Mouse (Mus musculus): ENCODE measurements around the gene St3gal3. TPM values are rescaled to one million over a fixed set of nuclear protein-coding genes. Genes with fewer than 3 reads are reported as not detected.

The St3gal3 gene
- polyA plus RNA-seq (2015; fragmentation: Nextera tagmentation; extraction: Ambion mirVana) = 10.5 and 10.8 TPM in 2 replicates

DNA sequence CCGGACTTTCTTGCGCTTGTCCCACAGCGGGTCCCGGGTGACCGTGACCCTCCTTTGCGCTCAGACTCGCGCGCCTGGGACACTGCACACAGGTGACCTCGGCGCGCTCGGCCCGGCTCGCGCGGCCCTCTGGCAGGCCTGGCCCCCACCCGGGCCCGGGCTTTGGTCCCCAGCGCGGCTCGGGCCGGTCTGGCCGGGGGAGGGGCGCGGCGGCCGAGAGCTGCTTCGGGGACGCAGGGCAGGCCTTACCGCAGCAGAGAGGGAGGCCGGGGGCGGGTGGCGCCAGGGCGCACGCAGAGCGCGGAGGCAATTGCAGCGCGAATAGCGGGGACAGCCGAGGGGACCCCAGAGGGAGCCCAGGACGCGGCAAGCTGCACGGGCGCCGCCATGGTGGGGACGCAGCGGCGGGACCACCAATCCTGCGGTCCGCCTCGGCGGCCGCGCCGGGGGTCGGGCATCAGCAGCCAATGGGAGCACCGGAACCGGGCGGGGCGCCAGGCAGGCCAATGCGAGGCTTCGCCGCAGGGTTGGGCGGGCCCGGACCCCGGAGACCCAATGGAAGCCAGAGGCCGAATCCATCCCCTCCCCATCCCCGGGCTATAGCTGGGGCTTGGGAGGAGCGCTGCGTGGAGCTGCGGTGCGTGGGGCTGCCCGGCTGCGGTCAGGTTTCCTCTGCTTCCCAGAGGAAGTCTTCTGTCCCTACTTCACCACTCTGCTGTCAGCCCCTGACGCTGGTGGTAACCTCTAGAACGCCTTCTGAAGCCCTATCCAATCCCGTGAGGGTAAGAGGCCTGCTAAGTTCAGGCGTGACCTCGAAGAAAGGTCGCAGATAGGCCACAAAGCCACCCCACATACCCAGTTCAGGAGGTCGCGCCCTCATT lies at the start of gene St3gal3:
TSS of gene St3gal3 (minus strand) at position 430 of the 881 bp plus-strand sequence.
- H3K36me3 ChIP-seq = peaks cover 34% of the 10 kb centered on the region
- no peaks in the 10 kb centered on the region for H3K9me3 ChIP-seq
- H3K9ac ChIP-seq = peak within 1 kb of the TSS; percentile 95
- WGBS = under 1% methylated on average over 82 of the region's 84 CpGs
- peaks cover 36% of the 10 kb centered on the region for H3K4me1 ChIP-seq (replicated peaks)
- peak within 1 kb of the TSS; percentile 95 for H3K4me3 ChIP-seq
- peak within 1 kb of the TSS; percentile 81 for H3K4me2 ChIP-seq
- peak; percentile 98 for ATAC-seq (ENCODE audit: low FRiP score)
- H3K27ac ChIP-seq = peak within 1 kb of the TSS; percentile 89
- no peaks in the 10 kb centered on the region for H3K27me3 ChIP-seq

DNA sequence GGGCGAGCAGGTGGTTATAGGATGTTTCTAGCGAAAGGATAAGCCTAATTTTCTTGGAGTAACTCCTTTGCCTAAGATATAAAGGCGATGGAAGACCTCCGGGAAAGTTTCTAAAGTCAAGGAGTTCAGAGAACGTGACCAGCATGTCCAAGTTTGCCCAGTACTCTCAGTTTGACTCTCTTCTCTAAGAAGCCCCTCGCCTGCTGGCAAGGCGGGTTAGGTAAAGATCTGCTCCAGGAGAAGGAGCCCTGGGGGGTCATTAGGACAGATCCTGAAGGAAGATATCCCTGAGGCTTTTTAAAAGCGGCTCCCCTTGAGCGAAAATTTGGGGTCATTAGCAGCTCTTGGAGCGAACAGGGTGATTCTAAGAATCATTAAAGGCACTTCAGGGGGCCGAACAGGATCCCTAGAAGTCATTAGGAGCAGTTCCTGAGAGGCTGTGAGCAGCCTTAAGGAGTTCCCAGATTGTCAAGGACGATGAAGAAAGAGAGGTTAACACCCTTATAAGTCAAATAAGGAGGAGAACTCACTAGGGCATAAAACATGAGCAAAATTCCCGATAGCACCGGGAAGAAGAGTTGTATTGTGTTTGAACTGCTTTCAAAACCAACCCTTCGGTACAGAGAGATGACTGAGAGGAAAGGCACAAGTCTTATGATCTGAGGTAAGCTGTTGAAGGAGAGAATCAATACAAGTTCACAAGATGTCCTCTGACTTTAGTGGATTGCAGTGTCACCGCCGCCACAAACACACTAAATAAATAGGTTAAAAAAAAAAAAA lies 45.8 kb upstream of the St3gal3 start:
- Histone ChIP-seq H3K4me3 (peak overlapping the region; percentile 69), H3K9ac (peak overlapping the region; percentile 67), H3K9me3 (no peaks in the 10 kb centered on the region), H3K27ac (peak overlapping the region; percentile 98), H3K36me3 (peaks cover 19% of the 10 kb centered on the region), H3K27me3 (no peaks in the 10 kb centered on the region), H3K4me1 (replicated peaks) (peaks cover 20% of the 10 kb centered on the region), H3K4me2 (peak overlapping the region; percentile 75)
- ATAC-seq (ENCODE audit: low FRiP score) = 0 out of 2 replicates have a peak, but pooled peaks have one; percentile 3
- 15% methylated on average over 17 of the region's 17 CpGs for WGBS

DNA sequence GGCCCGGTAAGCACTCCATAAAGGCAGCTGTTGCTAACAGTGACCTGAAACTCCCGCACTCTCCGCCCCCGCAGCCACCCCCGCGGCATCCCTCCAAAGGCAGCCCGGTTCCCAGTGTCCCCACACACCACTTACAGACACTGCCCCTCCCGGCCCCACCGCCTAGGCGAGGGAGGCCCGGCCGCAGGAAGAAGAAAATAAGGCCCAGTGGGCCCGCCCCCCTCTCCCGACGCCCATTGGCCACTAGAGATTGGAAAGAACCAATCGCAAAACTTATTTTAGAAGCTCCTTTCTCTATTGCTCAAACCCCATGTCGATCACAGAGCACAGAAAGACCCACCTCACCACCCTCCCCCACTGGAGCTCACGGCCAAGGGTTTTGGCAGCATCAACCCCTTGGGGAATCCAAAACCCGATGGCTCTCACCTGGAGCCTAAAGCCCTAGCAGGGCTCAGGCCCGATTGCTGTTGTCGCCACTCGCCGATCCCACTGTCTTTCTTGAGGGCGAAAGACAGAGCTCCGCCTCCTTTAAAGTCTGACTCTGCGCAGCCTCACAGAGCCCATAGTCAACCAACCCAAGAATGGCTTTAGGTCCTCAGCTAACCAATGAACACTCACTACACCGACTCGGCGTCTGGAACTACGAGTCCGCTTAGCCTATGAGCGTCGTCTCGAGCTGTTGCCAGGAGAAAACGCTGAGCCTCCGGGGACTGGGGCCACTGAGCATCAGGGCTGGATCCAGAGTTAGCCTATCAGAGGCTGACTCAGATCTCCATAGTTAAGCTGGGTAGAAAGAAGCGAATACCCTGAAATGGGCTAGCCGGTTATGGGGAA lies 45.0 kb upstream of the St3gal3 start, which contains the start of gene Kdm4a:
TSS of gene Kdm4a (minus strand) at position 577 of the 834 bp plus-strand sequence.
- Histone ChIP-seq H3K9me3 (no peaks in the 10 kb centered on the region), H3K4me2 (peak within 1 kb of the TSS; percentile 75), H3K9ac (peak within 1 kb of the TSS; percentile 86), H3K4me3 (peak within 1 kb of the TSS; percentile 69), H3K27me3 (no peaks in the 10 kb centered on the region), H3K4me1 (replicated peaks) (peaks cover 20% of the 10 kb centered on the region), H3K36me3 (peaks cover 27% of the 10 kb centered on the region), H3K27ac (peak within 1 kb of the TSS; percentile 98)
- peak; percentile 100 for ATAC-seq (ENCODE audit: low FRiP score)
- WGBS = under 1% methylated on average over 38 of the region's 38 CpGs

DNA sequence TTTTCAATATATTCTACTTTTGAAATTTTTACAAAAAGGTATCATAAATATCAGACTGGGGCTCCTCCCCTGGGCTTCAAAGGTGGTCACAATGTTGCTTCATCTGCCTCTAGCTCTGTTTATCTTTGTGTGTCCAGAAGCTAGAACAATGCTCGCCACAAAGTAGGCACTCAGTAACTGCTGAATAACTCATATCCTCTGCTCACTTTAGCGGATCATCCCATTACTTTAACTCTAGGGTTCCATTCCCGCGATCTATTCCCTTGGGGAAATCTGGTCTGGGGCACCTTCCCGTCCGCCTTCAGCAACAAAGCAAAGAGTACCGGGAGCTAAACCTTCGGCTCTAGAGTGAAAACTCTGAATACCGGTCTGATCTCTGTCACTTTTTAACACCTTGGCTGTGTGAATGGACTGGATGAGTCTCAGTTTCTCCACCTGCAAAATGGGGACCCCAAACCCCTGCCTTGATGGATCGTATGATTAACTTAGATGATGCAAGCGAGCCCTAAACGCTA lies 44.3 kb upstream of the St3gal3 start:
- 2% methylated on average over 12 of the region's 12 CpGs for WGBS
- Histone ChIP-seq H3K9ac (peak overlapping the region; percentile 86), H3K36me3 (peaks cover 34% of the 10 kb centered on the region), H3K4me1 (replicated peaks) (peaks cover 20% of the 10 kb centered on the region), H3K9me3 (no peaks in the 10 kb centered on the region), H3K4me3 (peak overlapping the region; percentile 69), H3K4me2 (peak overlapping the region; percentile 75), H3K27me3 (no peaks in the 10 kb centered on the region), H3K27ac (peak overlapping the region; percentile 98)
- ATAC-seq (ENCODE audit: low FRiP score) = no peak

DNA sequence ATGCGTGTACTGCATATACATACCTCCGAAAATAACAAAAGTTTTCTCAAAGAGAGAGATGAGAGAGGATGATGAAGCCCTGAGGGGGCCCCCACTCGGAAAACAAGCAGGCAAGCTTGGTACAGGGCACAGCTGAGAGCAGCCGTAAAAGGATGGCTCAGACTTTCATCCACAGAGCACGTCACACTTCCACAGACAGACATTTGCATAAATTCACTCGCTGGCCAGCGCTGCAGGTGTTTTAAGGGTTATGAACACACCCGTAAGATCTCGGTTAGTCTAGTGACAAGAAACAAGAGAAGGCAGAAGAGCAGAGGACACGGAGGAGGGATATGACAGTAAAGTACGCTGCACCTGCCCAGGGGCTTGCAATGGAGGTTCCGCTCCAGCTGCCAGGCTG lies 37.7 kb upstream of the St3gal3 start:
- Histone ChIP-seq H3K9me3 (no peaks in the 10 kb centered on the region), H3K9ac (no peak overlapping the region), H3K4me2 (no peak overlapping the region), H3K4me1 (replicated peaks) (no peaks in the 10 kb centered on the region), H3K36me3 (peaks cover 99% of the 10 kb centered on the region), H3K27ac (no peak overlapping the region), H3K27me3 (no peaks in the 10 kb centered on the region), H3K4me3 (no peak overlapping the region)
- ATAC-seq (ENCODE audit: low FRiP score) = no peak
- WGBS = 93% methylated on average over 12 of the region's 12 CpGs

DNA sequence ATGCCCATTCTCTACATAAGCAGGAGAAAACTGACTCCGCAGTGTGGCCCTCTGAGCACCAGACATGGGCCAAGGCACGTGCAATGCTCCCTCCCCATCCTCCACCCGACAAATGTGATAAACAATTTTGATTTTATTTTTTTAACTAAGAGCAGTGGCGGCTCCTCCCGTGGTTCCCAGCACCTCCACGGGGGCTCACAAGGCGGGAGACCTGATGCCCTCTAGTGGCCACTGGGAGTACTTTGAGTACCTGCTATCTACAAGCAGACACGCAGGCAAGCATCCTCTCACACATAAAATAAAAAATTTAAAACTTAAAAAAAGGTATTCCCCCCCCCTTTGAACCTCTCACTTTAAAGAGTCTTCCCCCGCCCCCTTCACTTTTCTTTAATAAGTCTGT lies 36.3 kb upstream of the St3gal3 start:
- no peaks in the 10 kb centered on the region for H3K9me3 ChIP-seq
- H3K27me3 ChIP-seq = no peaks in the 10 kb centered on the region
- no peak for ATAC-seq (ENCODE audit: low FRiP score)
- no peak overlapping the region for H3K4me2 ChIP-seq
- no peaks in the 10 kb centered on the region for H3K4me1 ChIP-seq (replicated peaks)
- H3K36me3 ChIP-seq = peaks cover 100% of the 10 kb centered on the region
- H3K9ac ChIP-seq = no peak overlapping the region
- 85% methylated on average over 9 of the region's 9 CpGs for WGBS
- H3K27ac ChIP-seq = no peak overlapping the region
- H3K4me3 ChIP-seq = no peak overlapping the region

DNA sequence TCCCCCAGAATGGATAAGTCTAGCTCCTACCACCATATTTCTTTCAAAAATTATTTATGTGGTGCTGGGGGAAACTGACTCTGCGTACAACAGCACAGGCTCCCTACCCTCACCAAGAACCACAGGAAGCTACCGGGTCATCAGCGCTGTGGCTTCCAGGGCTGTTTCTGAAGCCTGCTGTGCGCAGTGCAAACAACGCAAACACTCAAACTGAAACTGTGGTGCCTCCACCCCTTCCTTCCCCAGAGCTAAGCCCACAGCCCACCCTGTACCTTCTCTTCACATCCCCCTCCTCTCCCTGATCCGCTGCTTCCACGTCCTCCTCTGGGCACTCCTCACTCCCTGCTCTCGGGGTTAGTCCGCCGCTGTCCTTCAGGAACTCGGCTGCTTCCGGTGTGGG lies 27.4 kb upstream of the St3gal3 start:
- no peak overlapping the region for H3K27ac ChIP-seq
- peaks cover 94% of the 10 kb centered on the region for H3K36me3 ChIP-seq
- 97% methylated on average over 12 of the region's 12 CpGs for WGBS
- H3K9me3 ChIP-seq = no peaks in the 10 kb centered on the region
- H3K4me2 ChIP-seq = no peak overlapping the region
- H3K9ac ChIP-seq = no peak overlapping the region
- no peaks in the 10 kb centered on the region for H3K27me3 ChIP-seq
- no peak for ATAC-seq (ENCODE audit: low FRiP score)
- H3K4me1 ChIP-seq (replicated peaks) = no peaks in the 10 kb centered on the region
- no peak overlapping the region for H3K4me3 ChIP-seq

DNA sequence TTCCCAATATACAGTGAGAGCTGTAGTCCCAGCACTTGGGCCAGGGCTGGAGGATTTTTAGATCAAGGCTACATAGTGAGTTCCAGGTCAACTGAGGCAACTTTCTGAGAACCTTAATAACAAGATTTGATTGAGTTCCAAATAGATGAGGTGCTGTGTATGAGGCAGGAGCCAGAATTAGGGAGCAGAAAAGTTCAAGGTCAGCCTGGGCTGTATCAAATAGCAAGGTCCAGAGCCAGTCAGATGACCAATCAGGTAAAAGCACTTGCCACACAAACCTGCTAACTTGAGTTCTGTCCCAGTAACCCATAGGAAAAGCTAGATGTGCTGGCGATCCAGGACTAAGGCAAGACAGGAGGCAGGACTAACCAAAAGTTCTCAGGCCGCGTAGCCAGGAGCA lies 23.0 kb upstream of the St3gal3 start:
- Histone ChIP-seq H3K36me3 (peaks cover 97% of the 10 kb centered on the region), H3K27me3 (no peaks in the 10 kb centered on the region)
- 97% methylated on average over 3 of the region's 3 CpGs for whole genome bisulfite sequencing

DNA sequence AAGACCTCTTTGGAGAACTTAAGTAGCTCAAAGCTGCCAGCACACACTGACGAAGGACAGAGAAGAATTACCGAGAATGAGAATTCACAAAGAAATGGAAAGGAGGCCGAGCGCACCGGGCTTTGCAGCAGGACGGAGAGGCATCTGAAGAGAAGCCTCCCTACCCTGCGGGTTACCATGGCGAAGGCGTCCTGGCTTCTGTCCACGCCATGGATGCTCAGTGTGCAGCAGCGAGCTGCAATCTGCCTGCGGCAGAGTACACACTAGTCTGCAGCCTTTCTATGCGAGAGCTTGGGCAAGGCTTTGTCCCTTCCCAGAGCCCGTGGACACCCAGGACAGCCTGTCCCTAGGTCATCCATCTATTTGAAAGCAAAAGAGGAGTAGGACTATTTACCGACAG lies 21.8 kb upstream of the St3gal3 start:
- Histone ChIP-seq H3K9me3 (no peaks in the 10 kb centered on the region), H3K27ac (no peak overlapping the region), H3K9ac (no peak overlapping the region), H3K36me3 (peaks cover 97% of the 10 kb centered on the region), H3K4me2 (no peak overlapping the region), H3K27me3 (no peaks in the 10 kb centered on the region), H3K4me1 (replicated peaks) (no peaks in the 10 kb centered on the region), H3K4me3 (no peak overlapping the region)
- no peak for ATAC-seq (ENCODE audit: low FRiP score)
- WGBS = 72% methylated on average over 15 of the region's 15 CpGs

More for the DNA sequence above, 23.0 kb upstream of the St3gal3 start:
- no peak for ATAC-seq (ENCODE audit: low FRiP score)
- no peaks in the 10 kb centered on the region for H3K9me3 ChIP-seq
- H3K9ac ChIP-seq = no peak overlapping the region
- H3K4me1 ChIP-seq (replicated peaks) = no peaks in the 10 kb centered on the region
- H3K4me3 ChIP-seq = no peak overlapping the region
- no peak overlapping the region for H3K4me2 ChIP-seq
- no peak overlapping the region for H3K27ac ChIP-seq

DNA sequence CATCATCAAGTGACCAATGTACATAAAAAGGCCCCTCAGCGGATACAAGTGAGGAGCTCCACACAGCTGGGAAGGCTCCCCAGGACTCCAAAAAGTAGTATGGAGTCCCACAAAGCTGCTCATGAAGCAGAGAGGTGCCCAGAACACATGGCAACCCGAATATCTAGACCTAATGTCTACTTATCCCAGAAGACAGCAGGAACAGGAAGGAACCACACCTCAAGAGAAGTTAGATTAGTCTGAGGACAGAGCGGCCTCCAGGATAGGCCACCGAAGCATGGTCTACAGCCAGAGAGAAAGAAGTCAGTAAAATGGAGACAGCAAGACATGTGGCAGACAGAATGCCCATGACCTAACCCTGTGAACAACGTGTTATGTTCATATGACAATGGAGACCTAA lies 20.2 kb upstream of the St3gal3 start:
- Histone ChIP-seq H3K9ac (no peak overlapping the region), H3K4me1 (replicated peaks) (no peaks in the 10 kb centered on the region), H3K27me3 (no peaks in the 10 kb centered on the region), H3K4me2 (no peak overlapping the region), H3K4me3 (no peak overlapping the region), H3K27ac (no peak overlapping the region), H3K36me3 (peaks cover 97% of the 10 kb centered on the region), H3K9me3 (no peaks in the 10 kb centered on the region)
- 95% methylated on average over 5 of the region's 5 CpGs for WGBS
- ATAC-seq (ENCODE audit: low FRiP score) = no peak

DNA sequence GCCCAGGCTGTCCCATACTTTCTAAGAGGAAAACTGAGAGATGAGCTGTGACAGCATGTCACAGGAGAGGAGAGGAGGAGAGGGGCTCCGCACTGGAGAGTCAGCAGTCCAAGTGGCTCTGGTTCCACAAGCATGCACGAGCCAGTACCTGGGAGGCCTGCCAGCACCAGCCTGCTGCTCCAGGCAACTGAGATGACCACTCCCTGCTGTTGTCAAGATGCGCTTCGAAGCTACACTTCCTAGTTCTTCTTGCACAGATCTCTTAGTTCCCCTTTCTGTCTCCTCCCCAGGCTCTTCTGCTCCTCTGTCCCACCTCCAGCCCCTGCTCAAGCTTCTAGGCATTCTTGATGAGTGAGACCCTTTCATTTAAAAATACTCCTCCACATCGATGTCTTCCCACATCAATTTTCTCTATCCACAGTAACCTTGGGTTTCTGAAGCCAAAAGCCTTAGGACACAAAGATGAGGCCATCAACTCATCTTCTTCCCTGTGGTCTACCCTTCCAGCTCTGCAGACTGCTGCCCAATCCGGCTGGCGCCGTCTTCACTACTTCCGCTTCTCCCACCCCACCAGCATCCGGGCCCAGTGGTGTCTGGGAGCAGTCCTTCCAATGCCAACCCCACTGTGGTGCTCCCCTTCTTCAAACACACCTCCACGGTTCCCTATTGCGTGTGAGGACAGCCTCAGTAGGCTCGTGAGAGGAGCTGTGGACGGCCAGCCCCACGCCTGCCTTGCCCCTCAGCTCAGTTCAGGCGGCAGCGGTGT lies 17.5 kb upstream of the St3gal3 start:
- Histone ChIP-seq H3K36me3 (peaks cover 98% of the 10 kb centered on the region), H3K27me3 (no peaks in the 10 kb centered on the region), H3K4me3 (no peak overlapping the region), H3K4me1 (replicated peaks) (0 out of 2 replicates have a peak, but pooled peaks cover 3% of the 10 kb centered on the region), H3K9me3 (no peaks in the 10 kb centered on the region), H3K4me2 (no peak overlapping the region), H3K27ac (no peak overlapping the region), H3K9ac (no peak overlapping the region)
- 94% methylated on average over 17 of the region's 17 CpGs for WGBS
- no peak for ATAC-seq (ENCODE audit: low FRiP score)
